Mouse (Mus musculus) olfactory bulb, adult 2 months (tissue): ENCODE measurements around the gene Nploc4. TPM values are rescaled to one million over a fixed set of nuclear protein-coding genes. Genes with fewer than 3 reads are reported as not detected.

Experiments
- H3K27ac ChIP-seq: fragments of 200-500 bp; 2 replicates; pipeline ENCODE4 v1.5.1; 2012; ENCODE audit warnings: low read depth, low read length; ENCODE audit not compliant: insufficient read depth
- H3K4me1 ChIP-seq: fragments of 200-500 bp; 2 replicates; pipeline ENCODE4 v1.6.1; 2012; ENCODE audit warnings: low read length; ENCODE audit not compliant: control insufficient read depth, insufficient read depth
- H3K4me3 ChIP-seq: fragments of 200-500 bp; 2 replicates; pipeline ENCODE4 v1.5.1; 2012; ENCODE audit warnings: mild to moderate bottlenecking, low read depth, low read length, moderate library complexity; ENCODE audit not compliant: insufficient read depth
- CTCF ChIP-seq: fragments of 200-500 bp; IDR thresholded peaks from 2 replicates; pipeline ENCODE4 v1.5.1; 2012; ENCODE audit warnings: low read depth, mild to moderate bottlenecking, low read length, moderate library complexity; ENCODE audit not compliant: insufficient read depth
- POLR2A ChIP-seq: fragments of 200-500 bp; IDR thresholded peaks from 2 replicates; pipeline ENCODE4 v1.6.1; 2012; ENCODE audit warnings: mild to moderate bottlenecking, low read depth, low read length, moderate library complexity; ENCODE audit not compliant: insufficient read depth
- WGBS: fragments of 180-500 bp; shearing (Covaris S2); methylation state at CpG from one replicate; pipeline ENCODE4 v1.1.7; 2018; 5-methylcytosine and 5-hydroxymethylcytosine counted together
- polyA plus RNA-seq: library from polyadenylated mRNA; stranded (reverse); fragments of >200 nt; gene quantifications from 2 replicates; pipeline ENCODE4 v1.2.4, GENCODE M21; 2012; ENCODE audit warnings: low replicate concordance; ENCODE audit not compliant: missing spikeins, insufficient read depth, insufficient read length

Gene Nploc4
- polyA plus RNA-seq, 1 experiment, result not detected

- TF ChIP-seq CTCF (no peak), POLR2A (no peak)
- H3K4me3 ChIP-seq, result no peak overlapping the region
- WGBS, result 80% methylated on average over 2 of the region's 2 CpGs
- H3K27ac ChIP-seq, result no peak overlapping the region
- H3K4me1 ChIP-seq, result peaks cover 10% of the 10 kb centered on the region; the same call in 1 of the 2 replicates
Measured at GRCm38 (mm10) chr11:120463536-120463935, 26.0 kb upstream of the Nploc4 start.

GRCm38 (mm10) chr11:120458847-120459597, 21.5 kb upstream of the Nploc4 start:
- TF ChIP-seq CTCF (no peak), POLR2A (no peak)
- no peak overlapping the region for H3K27ac ChIP-seq

GRCm38 (mm10) chr11:120457772-120458751, 20.6 kb upstream of the Nploc4 start, which contains the start of the genes Oxld1 and Ccdc137:
Gene Oxld1, minus strand, starts transcription at chr11:120458068.
Gene Ccdc137, plus strand, starts transcription at chr11:120458115.
- peak within 1 kb of the TSS; percentile 67 for H3K4me3 ChIP-seq
- H3K27ac ChIP-seq, result peak within 1 kb of the TSS; percentile 59
- TF ChIP-seq CTCF (no peak), POLR2A (peak; percentile 92)
- WGBS, result 3% methylated on average over 62 of the region's 62 CpGs
- H3K4me1 ChIP-seq, result peaks cover 8% of the 10 kb centered on the region

More at GRCm38 (mm10) chr11:120458847-120459597, 21.5 kb upstream of the Nploc4 start:
- Histone ChIP-seq H3K4me1 (peaks cover 8% of the 10 kb centered on the region), H3K4me3 (peak overlapping the region; percentile 67)
- WGBS, result 66% methylated on average over 6 of the region's 6 CpGs

- Histone ChIP-seq H3K4me3 (peak overlapping the region; percentile 67), H3K27ac (peak overlapping the region; percentile 59), H3K4me1 (peaks cover 8% of the 10 kb centered on the region)
- TF ChIP-seq CTCF, result no peak
- TF ChIP-seq POLR2A, result no peak
- WGBS, result 16% methylated on average over 14 of the region's 14 CpGs
Measured at GRCm38 (mm10) chr11:120457370-120457769, 19.9 kb upstream of the Nploc4 start.

DNA sequence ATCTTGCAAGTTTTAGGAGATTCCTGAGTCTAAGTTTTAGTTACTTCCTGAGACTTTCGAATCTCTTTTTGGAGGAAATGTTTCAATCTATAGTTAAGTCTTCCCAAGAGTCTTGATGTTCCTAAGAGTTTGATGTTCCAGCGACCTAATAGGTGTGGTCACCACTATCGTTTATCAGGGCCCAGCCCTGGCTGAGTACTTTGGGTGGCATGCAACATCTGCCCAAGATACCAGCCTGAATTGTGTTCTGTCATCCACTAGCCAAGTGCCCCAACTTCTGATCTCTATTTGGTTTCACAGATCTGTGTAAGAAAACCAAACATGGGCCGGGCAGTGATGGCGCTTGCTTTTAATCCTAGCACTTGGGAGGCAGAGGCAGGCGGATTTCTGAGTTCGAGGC, 17.9 kb upstream of the Nploc4 start:
- H3K27ac ChIP-seq, result no peak overlapping the region
- TF ChIP-seq POLR2A, result no peak
- H3K4me3 ChIP-seq, result no peak overlapping the region
- peaks cover 8% of the 10 kb centered on the region for H3K4me1 ChIP-seq
- whole genome bisulfite sequencing, result 94% methylated on average over 7 of the region's 7 CpGs

GRCm38 (mm10) chr11:120454965-120455364, 17.5 kb upstream of the Nploc4 start:
- no peak overlapping the region for H3K27ac ChIP-seq
- WGBS, result 88% methylated on average over 4 of the region's 4 CpGs

DNA sequence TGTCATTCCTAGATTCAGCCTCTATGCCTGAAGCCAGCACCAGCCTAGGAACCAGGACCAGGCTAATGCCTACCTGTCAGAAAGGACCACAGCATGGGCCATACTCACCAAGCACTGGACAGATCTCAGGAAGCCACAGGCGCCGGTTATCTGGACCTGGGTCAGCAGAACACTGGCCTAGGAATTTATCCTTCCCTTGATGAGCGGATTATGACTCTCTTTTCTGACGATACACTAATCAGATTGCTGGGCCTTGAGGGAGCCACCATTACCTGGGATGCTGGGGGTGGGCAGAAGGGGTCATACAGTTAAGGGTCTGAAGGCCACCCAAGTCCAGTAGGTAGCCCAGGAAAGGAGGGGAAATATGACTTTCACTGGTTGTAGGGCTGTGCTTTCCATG, 15.8 kb upstream of the Nploc4 start, which contains the start of gene Pde6g:
Pde6g (minus strand) TSS at position 195 of the 400 bp plus-strand sequence.
- no peak for TF ChIP-seq POLR2A
- WGBS, result 92% methylated on average over 4 of the region's 4 CpGs
- H3K27ac ChIP-seq, result no peak within 1 kb of the TSS

More at GRCm38 (mm10) chr11:120454965-120455364, 17.5 kb upstream of the Nploc4 start:
- H3K4me3 ChIP-seq, result no peak overlapping the region
- TF ChIP-seq CTCF (no peak), POLR2A (no peak)
- H3K4me1 ChIP-seq, result peaks cover 8% of the 10 kb centered on the region

GRCm38 (mm10) chr11:120452246-120452645, 14.7 kb upstream of the Nploc4 start:
- H3K27ac ChIP-seq, result no peak overlapping the region
- H3K4me1 ChIP-seq, result peaks cover 4% of the 10 kb centered on the region
- WGBS, result 72% methylated on average over 3 of the region's 3 CpGs
- TF ChIP-seq POLR2A, result no peak
- TF ChIP-seq CTCF, result no peak
- no peak overlapping the region for H3K4me3 ChIP-seq

More for the DNA sequence above, 15.8 kb upstream of the Nploc4 start, which contains the start of gene Pde6g:
- H3K4me1 ChIP-seq, result peaks cover 4% of the 10 kb centered on the region
- H3K4me3 ChIP-seq, result no peak within 1 kb of the TSS

DNA sequence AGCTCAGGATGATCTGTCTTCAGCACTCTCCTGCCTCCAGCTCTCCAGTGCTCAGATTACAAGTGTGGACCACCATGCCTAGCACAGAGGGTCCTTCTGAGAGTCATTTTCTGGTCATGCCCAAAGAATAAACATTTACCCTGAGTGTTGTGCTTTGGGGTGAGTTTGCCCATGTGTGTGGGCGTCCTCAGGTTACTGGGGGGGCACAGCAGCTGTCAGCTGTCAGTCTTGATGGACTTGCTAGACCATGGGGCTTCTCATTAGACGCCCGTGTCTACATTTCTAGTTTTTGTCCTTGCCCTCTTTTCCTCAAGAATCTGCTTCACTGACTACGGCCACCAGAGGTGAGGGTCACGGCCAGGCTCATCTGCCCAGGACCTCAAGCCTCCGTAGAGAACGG, 9.7 kb upstream of the Nploc4 start:
- no peaks in the 10 kb centered on the region for H3K4me1 ChIP-seq
- H3K27ac ChIP-seq, result no peak overlapping the region
- 77% methylated on average over 7 of the region's 7 CpGs for WGBS
- no peak for TF ChIP-seq CTCF
- TF ChIP-seq POLR2A, result no peak
- H3K4me3 ChIP-seq, result no peak overlapping the region
